Mouse (Mus musculus) small intestine, adult 2 months (tissue): ENCODE measurements around the gene Itm2c.

Experiments used
- CTCF ChIP-seq: fragments of 200-500 bp; IDR thresholded peaks from 2 replicates; pipeline ENCODE4 v1.5.1; 2012; ENCODE audit warnings: low read depth, mild to moderate bottlenecking, control low read depth, inconsistent platforms, low read length, moderate library complexity, mixed read lengths; ENCODE audit not compliant: insufficient replicate concordance, insufficient read length; ENCODE audit errors: extremely low read depth
- POLR2A ChIP-seq: fragments of 200-500 bp; IDR thresholded peaks from 2 replicates; pipeline ENCODE4 v1.6.1; 2012; ENCODE audit warnings: low read depth, mild to moderate bottlenecking, control low read depth, inconsistent platforms, low read length, moderate library complexity

GRCm38 (mm10) chr1:85870001-85870400 lies 24.1 kb upstream of the Itm2c start:
- TF ChIP-seq CTCF (no peak), POLR2A (no peak)
